Mouse (Mus musculus) CD4-positive, CD25-positive, alpha-beta regulatory T cell (primary cell): ENCODE data around the gene Hist2h2be. TPM values are rescaled to one million over a fixed set of nuclear protein-coding genes. Genes with fewer than 3 reads are reported as not detected.

Source experiments
- polyA plus RNA-seq: library from polyadenylated mRNA; unstranded; fragments of 100-300 nt; shearing (Covaris generic); gene quantifications from one replicate; pipeline ENCODE4 v1.2.1, GENCODE M21; 2017

Hist2h2be gene
- polyA plus RNA-seq = 4.6 TPM

DNA sequence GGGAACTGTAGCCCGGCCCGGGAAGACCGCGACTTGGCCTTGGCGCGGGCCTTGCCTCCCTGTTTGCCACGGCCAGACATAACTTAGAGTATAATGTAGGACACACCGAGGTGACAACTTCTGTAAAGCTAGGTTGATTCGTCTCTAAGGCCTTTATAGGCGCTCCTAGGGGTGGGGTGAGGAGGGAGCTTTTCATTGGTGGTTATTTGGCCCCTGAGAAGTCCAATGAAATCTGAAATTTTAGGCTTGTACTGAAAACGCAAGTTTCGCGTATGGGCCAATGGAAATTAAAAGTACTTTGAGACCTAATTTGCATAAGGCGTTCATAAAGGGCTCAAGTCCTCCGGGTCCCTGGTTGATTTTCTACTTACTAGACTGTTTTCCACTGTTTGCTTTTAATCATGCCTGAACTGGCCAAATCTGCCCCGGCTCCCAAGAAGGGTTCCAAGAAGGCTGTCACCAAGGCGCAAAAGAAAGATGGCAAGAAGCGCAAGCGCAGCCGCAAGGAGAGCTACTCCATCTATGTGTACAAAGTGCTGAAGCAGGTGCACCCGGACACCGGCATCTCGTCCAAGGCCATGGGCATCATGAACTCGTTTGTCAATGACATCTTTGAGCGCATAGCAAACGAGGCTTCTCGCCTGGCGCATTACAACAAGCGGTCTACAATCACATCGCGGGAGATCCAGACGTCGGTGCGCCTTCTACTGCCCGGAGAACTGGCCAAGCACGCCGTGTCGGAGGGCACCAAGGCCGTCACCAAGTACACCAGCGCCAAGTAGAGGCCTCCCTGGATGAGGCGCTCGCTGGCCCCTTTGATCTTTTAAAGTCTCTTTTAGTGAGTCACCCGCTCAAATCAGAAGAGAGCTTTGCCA lies at the start of gene Hist2h2be, which contains the start of gene Hist2h2ac:
TSS of gene Hist2h2be (plus strand) at position 355 of the 875 bp plus-strand sequence.
TSS of gene Hist2h2ac (minus strand) at position 116 of the 875 bp plus-strand sequence.

DNA sequence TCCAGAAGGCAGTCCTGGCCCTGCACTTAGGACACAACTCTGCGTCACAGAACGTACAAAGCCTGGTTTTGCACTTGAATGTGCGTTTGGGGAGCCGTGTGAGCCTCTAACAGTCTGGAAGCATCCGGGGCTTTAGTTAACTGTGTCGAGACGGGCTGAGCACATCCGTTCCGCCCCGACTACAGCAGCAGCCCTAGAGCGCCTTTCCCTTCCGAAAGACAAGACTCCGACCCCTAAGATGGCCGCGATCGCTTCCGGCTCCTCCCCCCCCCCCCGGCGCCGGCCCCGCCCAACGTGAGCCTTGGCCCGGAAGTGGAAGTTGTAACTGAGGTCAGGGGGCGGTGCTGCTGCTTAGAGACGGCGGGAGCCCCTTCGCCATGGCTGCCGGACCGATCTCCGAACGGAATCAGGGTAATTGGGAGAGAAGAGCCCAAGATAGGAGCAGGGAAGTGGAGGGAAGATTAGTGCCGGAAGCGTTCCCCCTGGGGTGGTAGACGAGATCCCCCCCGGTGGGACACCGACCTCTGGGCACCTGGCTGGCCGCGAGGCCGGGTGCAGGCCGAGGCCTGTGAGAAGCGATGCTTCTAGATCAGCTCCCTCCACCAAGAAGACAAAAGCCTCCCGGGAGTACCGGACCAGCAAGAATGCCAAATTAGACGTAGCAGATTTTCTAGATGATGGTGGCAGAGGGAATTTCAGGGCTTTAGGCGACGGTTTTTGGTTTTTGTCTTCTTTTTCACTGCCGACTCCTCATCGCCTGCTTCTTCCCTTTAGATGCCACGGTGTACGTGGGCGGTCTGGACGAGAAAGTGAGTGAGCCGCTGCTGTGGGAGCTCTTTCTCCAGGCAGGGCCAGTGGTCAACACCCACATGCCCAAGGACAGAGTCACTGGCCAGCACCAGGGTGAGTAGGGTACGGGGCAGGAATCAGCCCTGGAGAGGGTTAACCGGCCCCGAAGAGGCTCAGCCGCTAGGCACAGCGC lies 48.4 kb upstream of the Hist2h2be start, which contains the start of gene Sf3b4:
TSS of gene Sf3b4 (plus strand) at position 136 of the 982 bp plus-strand sequence.

DNA sequence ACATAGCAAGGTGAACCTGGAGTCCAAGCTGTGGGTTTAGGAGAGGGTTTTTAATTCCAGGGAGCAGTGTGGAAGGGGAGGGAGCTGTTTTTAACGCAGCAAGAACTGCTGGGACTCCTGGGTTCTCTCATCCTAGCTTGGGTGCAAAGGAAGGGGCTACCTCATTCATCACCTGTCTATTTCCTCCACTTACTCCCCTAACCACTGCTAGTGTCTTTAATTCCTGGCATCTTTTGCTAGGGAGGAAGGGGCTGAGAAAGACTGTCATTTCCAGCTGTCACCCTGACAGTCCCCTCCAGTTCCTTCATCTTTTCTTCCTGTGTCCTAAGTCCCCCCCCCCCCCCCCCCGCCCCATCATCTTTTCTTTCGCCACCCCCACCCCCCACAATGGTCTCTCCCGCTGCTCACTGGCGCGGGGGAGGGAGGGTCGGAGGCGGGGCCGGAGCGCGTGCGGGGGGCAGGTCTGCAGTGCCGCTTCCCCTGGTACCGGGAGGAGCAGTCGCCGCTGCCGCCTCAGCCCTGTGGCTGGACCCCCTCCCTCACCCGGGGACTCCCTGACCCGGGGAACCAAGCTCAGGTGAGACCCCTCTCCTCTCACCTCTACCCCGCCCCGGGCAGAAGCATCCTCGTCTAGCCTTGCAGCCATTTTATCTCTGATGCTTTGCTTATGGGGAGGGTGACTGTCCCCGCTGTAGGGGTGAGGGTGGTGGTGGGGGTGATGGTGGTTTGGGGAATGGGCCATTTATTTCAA lies 40.0 kb upstream of the Hist2h2be start, which contains the start of gene Sv2a:
TSS of gene Sv2a (plus strand) at position 425 of the 751 bp plus-strand sequence.

DNA sequence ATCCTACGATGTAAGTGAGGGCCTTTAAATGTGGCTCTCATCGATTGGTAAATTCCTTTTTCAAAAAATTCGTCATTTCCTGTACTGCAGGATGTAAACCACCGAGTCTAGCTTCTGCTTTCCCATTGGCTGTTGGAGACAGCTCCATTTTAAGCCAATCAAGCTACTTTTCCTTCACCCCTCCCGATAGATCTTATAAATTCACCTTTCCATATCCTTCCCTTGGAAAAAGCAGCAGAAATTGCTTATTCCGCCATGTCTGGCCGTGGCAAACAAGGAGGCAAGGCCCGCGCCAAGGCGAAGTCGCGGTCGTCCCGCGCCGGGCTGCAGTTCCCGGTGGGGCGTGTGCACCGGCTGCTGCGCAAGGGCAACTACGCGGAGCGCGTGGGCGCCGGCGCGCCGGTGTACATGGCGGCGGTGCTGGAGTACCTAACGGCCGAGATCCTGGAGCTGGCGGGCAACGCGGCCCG lies 1.2 kb upstream of the Hist2h2be start, which contains the start of the genes Bola1 and Hist2h2ab:
TSS of gene Bola1 (minus strand) at position 49 of the 470 bp plus-strand sequence.
TSS of gene Hist2h2ab (plus strand) at position 205 of the 470 bp plus-strand sequence.

DNA sequence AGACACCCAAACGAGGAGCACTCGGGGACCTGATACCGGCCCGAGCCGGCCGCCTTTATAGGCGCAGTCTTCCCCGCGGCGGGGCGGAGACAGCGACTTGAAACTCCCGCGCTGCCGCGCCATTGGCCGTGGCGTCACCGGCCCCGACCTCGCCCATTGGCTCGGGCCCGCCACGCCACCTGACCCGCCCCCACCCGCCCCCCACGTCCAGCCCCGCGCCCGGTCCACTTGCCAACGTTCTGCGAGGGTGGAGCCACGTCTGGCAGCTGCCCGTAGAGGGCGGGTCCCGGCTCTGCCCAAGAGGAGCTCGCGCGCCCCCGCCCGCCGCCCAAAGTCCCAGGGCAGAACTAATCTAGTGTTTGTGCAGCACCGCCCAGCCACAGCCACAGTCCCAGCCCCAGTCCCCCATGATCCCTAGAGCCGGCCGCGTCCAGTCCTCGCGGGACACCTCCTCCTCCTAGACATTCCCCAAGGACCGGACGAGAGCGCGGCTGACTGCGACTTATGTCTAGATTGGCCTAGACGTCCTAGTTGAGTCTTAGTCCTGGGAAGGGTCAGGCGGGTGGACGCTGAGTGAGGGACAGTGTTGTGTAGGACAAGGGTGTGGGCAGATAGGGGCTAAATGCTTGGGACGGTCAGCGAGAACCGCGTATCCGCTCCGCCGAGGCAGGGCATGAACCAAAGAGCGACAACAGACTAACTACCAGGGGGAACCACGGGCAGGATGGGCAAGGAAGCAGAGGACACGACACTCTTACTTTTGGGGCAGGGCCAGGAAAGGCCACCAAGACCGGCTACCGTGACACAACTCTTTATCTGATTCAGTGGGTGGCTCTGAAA lies 18.3 kb downstream of the Hist2h2be start, which contains the start of gene Hist2h3c2:
TSS of gene Hist2h3c2 (minus strand) at position 174 of the 840 bp plus-strand sequence.

DNA sequence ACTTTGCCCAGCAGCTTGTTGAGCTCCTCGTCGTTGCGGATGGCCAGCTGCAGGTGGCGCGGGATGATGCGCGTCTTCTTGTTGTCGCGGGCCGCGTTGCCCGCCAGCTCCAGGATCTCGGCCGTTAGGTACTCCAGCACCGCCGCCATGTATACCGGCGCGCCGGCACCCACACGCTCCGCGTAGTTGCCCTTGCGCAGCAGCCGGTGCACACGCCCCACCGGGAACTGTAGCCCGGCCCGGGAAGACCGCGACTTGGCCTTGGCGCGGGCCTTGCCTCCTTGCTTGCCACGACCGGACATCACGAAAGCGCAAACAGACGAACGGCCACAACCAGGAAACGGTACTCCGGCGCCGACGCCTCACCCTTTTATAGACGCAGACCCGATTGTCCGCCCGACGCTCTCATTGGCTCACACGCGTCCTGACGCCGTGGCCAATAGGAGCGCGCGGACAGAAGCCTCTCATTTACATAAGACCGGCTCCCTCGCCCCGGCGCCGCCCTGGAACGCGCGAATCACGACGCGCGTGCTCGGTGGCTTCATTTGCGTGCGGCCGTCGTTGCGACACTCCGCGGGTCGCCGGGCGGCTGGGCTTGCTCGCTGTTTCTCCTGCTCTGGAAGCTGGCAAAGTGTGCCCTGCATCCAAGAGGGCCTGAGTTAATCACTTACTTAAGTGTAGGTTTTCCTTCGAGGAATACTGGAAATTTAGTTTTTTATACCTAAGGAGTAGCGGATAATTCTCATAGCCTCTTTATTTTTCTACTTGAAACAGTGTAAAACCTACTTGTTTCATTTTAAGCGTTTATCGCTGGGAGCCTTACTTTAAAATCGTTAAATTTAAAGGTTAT lies 19.3 kb downstream of the Hist2h2be start, which contains the start of gene Hist2h2aa2:
TSS of gene Hist2h2aa2 (minus strand) at position 328 of the 850 bp plus-strand sequence.

DNA sequence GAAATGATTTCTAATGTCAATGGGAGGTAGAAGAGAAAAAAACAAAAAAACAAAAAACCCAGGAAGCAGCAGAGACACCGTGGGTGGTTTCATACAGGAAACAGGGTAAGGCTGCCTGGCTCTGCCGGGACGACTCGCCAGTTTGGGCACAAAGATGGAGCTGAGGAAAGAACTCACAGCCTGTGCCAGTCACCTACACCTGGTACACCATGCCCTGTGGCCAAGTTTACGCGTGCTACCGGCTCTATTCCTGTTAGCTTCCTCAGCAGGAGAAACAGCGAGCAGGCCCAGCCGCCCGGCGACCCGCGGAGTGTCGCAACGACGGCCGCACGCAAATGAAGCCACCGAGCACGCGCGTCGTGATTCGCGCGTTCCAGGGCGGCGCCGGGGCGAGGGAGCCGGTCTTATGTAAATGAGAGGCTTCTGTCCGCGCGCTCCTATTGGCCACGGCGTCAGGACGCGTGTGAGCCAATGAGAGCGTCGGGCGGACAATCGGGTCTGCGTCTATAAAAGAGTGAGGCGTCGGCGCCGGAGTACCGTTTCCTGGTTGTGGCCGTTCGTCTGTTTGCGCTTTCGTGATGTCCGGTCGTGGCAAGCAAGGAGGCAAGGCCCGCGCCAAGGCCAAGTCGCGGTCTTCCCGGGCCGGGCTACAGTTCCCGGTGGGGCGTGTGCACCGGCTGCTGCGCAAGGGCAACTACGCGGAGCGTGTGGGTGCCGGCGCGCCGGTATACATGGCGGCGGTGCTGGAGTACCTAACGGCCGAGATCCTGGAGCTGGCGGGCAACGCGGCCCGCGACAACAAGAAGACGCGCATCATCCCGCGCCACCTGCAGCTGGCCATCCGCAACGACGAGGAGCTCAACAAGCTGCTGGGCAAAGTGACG lies 24.3 kb downstream of the Hist2h2be start, which contains the start of gene Hist2h2aa1:
TSS of gene Hist2h2aa1 (plus strand) at position 495 of the 884 bp plus-strand sequence.

DNA sequence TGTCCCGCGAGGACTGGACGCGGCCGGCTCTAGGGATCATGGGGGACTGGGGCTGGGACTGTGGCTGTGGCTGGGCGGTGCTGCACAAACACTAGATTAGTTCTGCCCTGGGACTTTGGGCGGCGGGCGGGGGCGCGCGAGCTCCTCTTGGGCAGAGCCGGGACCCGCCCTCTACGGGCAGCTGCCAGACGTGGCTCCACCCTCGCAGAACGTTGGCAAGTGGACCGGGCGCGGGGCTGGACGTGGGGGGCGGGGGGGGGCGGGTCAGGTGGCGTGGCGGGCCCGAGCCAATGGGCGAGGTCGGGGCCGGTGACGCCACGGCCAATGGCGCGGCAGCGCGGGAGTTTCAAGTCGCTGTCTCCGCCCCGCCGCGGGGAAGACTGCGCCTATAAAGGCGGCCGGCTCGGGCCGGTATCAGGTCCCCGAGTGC lies 25.5 kb downstream of the Hist2h2be start, which contains the start of gene Hist2h3c1:
TSS of gene Hist2h3c1 (plus strand) at position 259 of the 430 bp plus-strand sequence.

DNA sequence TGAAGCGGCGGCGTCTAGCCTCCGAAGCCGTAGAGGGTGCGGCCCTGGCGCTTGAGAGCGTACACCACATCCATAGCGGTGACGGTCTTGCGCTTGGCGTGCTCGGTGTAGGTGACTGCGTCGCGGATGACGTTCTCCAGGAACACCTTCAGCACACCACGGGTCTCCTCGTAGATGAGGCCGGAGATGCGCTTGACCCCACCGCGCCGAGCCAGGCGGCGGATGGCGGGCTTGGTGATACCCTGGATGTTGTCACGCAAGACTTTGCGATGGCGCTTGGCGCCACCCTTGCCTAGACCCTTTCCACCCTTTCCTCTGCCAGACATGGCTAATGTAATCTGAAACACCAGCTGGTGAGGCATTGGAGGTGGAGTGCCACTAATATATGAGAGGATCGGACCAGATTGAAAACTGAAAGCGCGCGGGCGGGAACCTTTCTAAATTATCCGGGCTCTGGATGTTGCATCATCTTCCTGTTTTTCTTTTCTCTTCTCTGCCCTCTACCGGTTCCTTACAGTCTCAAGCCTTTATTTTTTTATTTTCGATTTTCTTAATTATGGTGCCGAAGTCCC lies 42.1 kb downstream of the Hist2h2be start, which contains the start of gene Hist2h4:
TSS of gene Hist2h4 (minus strand) at position 333 of the 572 bp plus-strand sequence.

DNA sequence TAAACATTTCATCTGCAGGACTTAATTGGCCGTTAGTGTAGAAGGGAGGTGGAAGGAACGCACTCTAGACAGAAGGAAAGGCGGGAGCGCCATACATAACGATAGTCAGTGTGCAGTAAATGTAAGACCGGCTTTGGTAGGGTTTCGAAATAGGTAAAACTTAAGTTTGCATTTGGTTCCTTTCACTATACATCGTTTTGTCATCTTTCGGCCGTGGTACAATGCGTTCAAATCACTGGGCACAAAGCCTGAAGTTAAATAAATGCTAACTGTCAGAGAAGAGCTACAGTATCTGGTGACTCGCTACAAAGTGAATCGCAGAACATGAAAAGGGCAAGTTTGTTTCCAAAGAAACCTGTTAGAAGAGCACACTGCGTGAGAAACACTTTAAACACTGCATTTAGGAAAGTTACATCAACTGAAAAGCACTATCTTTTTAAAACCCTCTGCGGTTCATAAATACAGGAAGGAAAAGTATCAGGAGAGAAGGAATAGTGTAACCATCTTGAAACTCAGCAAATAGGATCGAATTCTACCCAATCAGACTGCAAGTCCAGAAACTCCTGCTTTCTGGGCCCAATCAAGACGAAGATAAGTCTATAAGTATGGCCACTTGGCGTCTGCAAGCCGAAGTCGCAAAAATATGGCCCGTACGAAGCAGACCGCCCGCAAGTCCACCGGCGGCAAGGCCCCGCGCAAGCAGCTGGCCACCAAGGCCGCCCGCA lies 47.3 kb downstream of the Hist2h2be start, which contains the start of gene Hist2h3b:
TSS of gene Hist2h3b (plus strand) at position 604 of the 725 bp plus-strand sequence.

DNA sequence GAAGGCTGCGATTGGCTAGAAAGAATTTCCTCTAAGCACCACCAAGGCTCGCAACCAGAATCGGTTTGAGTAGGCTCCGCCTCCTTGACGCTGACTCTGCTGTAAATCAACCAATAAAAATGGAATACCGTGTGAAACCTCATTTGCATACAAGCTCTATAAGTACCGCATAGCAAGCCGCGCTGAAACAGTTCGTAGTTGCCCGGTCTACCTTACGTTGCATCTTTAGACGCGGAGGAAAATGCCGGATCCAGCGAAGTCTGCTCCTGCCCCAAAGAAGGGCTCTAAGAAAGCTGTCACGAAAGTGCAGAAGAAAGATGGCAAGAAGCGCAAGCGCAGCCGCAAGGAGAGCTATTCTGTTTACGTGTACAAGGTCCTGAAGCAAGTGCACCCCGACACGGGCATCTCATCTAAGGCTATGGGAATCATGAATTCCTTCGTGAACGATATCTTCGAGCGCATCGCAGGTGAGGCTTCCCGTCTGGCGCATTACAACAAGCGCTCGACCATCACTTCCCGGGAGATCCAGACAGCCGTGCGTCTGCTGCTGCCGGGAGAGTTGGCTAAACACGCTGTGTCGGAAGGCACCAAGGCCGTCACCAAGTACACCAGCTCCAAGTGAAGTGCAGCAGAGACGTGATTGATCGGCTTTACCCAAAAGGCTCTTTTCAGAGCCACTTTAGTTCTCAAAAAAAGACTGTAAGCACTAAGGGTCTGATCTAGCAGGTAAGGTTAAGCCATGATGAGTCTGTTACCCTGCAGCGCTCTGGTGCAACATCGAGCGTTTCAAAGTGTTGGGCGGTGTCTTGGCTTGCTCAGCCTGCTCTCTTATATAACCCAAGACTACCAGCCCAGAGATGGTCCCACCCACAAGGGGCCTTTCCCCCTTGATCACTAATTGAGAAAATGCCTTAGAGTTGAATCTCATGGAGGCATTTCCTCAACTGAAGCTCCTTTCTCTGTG lies 48.9 kb downstream of the Hist2h2be start, which contains the start of gene Hist2h2bb:
TSS of gene Hist2h2bb (plus strand) at position 242 of the 964 bp plus-strand sequence.

